Mouse (Mus musculus) urinary bladder, postnatal 14 days (tissue): ENCODE results near the gene Hoxb5.

Experiments used
- DNase-seq: peaks from one replicate; pipeline ENCODE4 v3.0.0; 2021; ENCODE audit warnings: low spot score

Gene Hoxb5

DNA sequence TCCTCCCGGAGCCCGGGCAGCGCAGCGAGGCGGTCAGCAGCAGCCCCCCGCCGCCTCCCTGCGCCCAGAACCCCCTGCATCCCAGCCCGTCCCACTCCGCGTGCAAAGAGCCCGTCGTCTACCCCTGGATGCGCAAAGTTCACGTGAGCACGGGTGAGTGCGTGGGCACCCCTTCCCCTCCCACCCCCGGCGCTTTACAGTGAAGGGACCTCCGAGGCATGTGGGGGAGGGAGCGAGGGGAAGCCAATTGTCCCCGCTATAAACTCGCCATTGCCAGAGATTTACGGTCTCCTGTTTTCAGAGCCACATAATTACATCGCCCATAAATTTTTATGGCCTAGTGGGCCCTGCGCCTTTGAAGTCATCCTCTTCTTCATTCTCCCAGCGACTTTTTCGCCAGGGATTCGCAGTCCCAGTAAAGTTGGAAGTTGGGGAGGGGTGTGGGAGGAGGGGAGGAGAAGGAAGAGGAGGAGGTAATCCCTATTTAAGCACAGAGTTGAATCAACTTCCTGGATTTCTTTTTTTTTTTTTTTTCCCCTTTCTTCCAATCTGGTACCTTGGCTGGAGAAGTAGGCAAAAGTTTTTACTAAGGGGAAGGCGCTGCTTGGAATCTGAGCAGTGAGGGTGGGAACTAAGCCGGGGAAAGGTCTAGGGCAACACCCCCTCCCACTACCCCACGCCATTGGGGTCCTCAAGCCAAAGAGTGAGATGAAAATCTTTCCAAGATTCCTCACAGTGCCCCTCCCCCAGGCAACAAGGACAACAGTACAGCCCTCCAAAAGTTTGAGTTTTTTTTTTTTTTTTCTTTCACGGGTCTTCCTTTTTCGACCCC is 16.2 kb downstream of the Hoxb5 start:
- no peak for DNase-seq

DNA sequence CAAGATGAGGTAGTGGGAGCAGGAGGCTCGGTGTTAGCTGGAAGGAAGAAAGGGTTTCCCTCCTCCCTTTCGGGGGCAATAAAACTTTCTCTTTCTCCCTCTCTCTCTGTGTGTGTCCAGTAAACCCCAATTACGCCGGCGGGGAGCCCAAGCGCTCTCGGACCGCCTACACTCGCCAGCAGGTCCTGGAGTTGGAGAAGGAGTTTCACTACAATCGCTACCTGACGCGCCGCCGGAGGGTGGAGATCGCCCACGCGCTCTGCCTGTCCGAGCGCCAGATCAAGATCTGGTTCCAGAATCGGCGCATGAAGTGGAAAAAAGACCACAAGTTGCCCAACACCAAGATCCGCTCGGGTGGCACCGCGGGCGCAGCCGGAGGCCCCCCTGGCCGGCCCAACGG is 16.8 kb downstream of the Hoxb5 start:
- DNase-seq = peak; percentile 76

- no peak for DNase-seq
These were observed 17.6 kb downstream of the Hoxb5 start for GRCm38 (mm10) chr11:96320688-96321087.

DNA sequence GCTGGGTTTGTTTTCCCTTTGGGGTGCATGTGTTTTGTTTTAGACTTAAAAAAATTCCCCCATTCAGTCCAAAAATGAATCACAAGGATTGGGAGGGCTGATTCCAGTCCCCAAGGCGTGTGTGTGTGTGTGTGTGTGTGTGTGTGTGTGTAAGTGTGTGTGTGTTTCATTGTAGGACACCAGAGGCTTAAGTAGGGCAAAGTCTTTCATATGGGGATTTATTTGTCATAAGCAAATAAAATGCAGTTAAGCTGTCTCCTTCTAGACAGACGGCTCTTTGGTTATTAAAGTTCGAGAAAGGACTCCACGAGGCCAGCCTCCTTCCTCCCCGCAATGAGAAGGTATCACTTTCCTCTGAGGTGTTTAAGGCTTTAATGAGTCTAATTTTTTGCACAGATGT is 18.7 kb downstream of the Hoxb5 start:
- DNase-seq = no peak

DNA sequence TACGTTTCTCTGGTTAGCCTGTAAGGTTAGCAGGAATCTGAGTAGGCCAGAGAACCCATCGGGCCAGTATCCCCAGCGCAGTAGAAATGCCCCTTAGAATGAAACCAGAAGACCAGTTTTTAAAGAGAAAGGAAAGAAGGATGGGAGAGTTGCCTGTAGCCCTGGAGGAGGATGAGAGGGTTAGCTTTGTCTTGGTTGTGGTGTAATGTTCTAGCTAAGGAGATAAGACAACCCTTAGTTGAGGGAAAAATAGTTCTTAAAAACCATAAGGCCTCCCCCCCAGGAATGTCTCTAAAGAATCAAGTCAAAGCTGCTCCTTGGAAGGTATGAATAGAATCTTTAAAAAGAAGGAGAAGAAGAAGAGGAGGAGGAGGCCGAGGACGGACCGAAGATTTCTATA is 19.6 kb downstream of the Hoxb5 start:
- DNase-seq = no peak

- DNase-seq = no peak
These were observed 20.0 kb downstream of the Hoxb5 start, which contains the start of gene Hoxb3 for GRCm38 (mm10) chr11:96323154-96323553. Gene Hoxb3, plus strand, starts transcription at chr11:96323326.

DNA sequence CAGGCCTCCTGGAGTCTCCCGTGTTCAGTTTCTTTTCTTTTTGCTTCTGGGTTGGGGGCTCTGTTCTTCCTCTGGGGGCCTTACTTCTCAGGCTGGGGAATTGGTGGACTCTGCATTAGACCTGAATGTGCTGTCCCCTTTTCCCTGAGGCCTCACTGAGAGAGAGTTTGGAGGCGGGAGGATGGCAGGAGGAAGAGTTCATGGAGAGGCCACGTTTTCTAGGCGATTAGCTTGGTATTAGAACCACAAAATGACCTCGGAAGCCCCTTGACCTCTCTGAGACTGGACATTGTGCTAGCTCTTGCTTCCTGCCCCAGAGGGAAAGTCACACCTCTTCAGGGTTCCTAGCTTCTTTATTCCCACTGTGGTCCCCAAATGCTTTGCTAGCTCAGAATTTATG is 21.0 kb downstream of the Hoxb5 start:
- no peak for DNase-seq

DNA sequence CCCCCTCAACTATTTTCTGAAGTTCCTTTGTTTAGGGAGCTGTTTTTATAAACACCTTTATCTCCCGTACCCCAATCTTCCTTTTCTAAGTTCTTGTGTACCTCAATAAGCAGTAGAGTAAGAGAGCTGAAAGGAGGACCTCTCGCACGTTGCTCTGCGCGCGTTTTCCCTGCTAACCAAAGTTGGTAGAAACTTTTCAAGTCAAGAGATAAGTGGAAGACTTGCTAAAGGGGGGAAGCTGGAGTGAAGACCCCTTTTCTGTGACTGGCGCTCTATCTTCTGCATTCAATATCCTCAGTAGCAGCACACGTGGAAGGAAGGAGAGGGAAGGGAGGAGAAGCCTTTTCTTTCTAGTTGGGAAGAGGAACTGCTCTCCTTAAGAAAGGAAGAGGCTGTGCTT is 21.8 kb downstream of the Hoxb5 start:
- no peak for DNase-seq

GRCm38 (mm10) chr11:96325747-96326212 is 22.6 kb downstream of the Hoxb5 start:
- DNase-seq = no peak

GRCm38 (mm10) chr11:96326705-96327104 is 23.6 kb downstream of the Hoxb5 start:
- DNase-seq = no peak

DNA sequence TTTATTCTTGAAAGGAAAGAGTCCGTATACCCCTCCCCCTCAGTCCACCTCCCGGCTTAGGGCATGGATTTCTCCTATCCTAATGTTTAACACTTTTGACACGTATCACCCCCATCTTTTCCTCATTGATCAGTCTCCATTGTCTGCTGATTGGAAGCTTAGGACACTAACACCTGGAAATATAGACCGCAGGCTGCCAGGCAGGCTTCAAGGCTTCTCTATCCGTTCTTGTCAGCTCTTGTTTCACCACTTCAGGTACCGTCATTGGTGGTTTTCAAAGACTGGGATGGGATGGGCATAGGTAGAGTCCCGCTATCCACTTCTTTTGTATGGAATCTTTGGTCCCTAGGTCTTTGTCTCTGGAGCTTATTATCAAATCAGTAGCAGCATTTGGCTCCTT is 24.0 kb downstream of the Hoxb5 start:
- no peak for DNase-seq

- DNase-seq = no peak
These were observed 24.6 kb downstream of the Hoxb5 start for GRCm38 (mm10) chr11:96327750-96328149.

GRCm38 (mm10) chr11:96328605-96329004 is 25.5 kb downstream of the Hoxb5 start:
- no peak for DNase-seq

DNA sequence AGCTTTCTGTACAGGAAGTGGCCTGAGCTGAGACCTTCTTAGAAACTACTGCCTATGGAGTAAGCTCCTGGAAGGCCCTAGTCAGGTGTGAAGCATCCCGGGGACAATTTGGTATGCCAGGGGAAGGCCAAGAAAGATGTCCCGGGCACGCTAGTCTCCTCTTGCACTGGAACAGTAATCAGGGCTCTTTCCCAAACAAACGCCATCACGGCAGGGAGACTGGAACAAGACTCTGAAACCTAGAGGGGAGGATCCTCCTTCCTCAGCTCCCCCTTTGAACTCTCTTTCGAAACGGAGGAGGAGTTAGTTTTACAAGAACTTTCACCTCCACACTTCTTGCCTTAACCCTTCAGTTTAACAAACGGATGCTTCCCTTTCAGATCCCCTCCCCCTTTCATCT is 29.0 kb downstream of the Hoxb5 start:
- DNase-seq = no peak

- no peak for DNase-seq
These were observed 29.5 kb downstream of the Hoxb5 start for GRCm38 (mm10) chr11:96332618-96333032.

- DNase-seq = no peak
These were observed 30.3 kb downstream of the Hoxb5 start for GRCm38 (mm10) chr11:96333241-96334001.

- no peak for DNase-seq
These were observed 30.8 kb downstream of the Hoxb5 start for GRCm38 (mm10) chr11:96334002-96334364.

GRCm38 (mm10) chr11:96334998-96335397 is 31.9 kb downstream of the Hoxb5 start:
- DNase-seq = no peak

GRCm38 (mm10) chr11:96336597-96336996 is 33.5 kb downstream of the Hoxb5 start:
- DNase-seq = no peak

DNA sequence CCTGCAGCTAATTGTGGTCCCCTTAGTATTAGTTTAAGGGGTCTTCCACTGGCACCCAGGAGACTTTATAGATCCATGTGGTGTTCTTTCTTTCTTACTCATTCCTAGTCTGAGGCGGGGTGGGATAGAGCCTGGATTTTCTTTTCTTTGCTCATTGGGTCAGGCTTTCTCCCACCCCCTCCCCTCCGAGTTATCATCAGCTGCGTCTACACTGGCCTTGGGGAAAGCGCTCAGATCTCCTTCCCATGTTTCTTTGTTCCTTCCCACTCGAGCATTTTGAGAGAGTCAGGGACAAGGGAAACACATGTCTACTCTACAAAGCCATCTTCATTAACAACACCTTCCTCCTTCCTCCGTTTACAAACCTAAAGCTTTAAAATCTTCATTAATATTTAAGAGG is 33.9 kb downstream of the Hoxb5 start:
- DNase-seq = no peak

GRCm38 (mm10) chr11:96338957-96339855 is 36.1 kb downstream of the Hoxb5 start:
- no peak for DNase-seq

GRCm38 (mm10) chr11:96340698-96341365 is 37.7 kb downstream of the Hoxb5 start:
- no peak for DNase-seq
